ENCODE assay signal across 29 mouse cellular contexts in genomic region chr14:16185246-16185645, GRCm38 (mm10).
"Had no signal": no experiment of that assay in that cellular context is flagged by ENCODE, and none has a peak within 500 bp of the region (broad histone marks: within the 10 kb centered on the region; RNA-seq: fewer than 3 reads in every experiment).

No protein-coding gene starts in this region.

- H3K9ac ChIP-seq: heart, embryonic 12.5 days; heart, embryonic 13.5 days; heart, embryonic 15.5 days; hindbrain, embryonic 12.5 days; hindbrain, embryonic 13.5 days; hindbrain, embryonic 14.5 days; hindbrain, embryonic 15.5 days; intestine, embryonic 15.5 days; kidney, embryonic 15.5 days had no signal

- H3K27me3 ChIP-seq: heart, embryonic 12.5 days; heart, embryonic 13.5 days; heart, embryonic 15.5 days; hindbrain, embryonic 12.5 days; hindbrain, embryonic 13.5 days; hindbrain, embryonic 15.5 days; intestine, embryonic 15.5 days; kidney, embryonic 15.5 days had no signal

- H3K4me3 ChIP-seq: heart, embryonic 12.5 days; heart, embryonic 13.5 days; heart, embryonic 15.5 days; hindbrain, embryonic 10.5 days; hindbrain, embryonic 12.5 days; hindbrain, embryonic 13.5 days; hindbrain, embryonic 15.5 days; intestine, embryonic 15.5 days; kidney, embryonic 15.5 days; layer of hippocampus, adult 2 months; left cerebral cortex, adult 2 months had no signal

- H3K27ac ChIP-seq: heart, embryonic 13.5 days; heart, embryonic 15.5 days; hindbrain, embryonic 10.5 days; hindbrain, embryonic 12.5 days; hindbrain, embryonic 13.5 days; hindbrain, embryonic 14.5 days; hindbrain, embryonic 15.5 days; hindbrain, postnatal 0 days; intestine, embryonic 15.5 days; kidney, embryonic 15.5 days; kidney, postnatal 0 days; layer of hippocampus, adult 2 months; left cerebral cortex, adult 2 months had no signal

- DNase-seq: heart, postnatal 10 days; heart, postnatal 14 days; heart, postnatal 36 days; heart, postnatal 4 days; kidney, adult 11 months; kidney, adult 18-20 months; kidney, adult 2 months; kidney, adult 8-10 months; kidney, postnatal 10 days; kidney, postnatal 14 days; kidney, postnatal 25 days; kidney, postnatal 36 days; kidney, postnatal 4 days; layer of hippocampus, adult 9-11 months; layer of hippocampus, postnatal 36 days had no signal

- H3K9me3 ChIP-seq: heart, embryonic 12.5 days; heart, embryonic 13.5 days; heart, embryonic 15.5 days; hindbrain, embryonic 10.5 days; hindbrain, embryonic 12.5 days; hindbrain, embryonic 13.5 days; hindbrain, embryonic 15.5 days; intestine, embryonic 15.5 days; kidney, embryonic 15.5 days had no signal

- H3K4me1 ChIP-seq: heart, embryonic 12.5 days; heart, embryonic 13.5 days; heart, embryonic 15.5 days; hindbrain, embryonic 10.5 days; hindbrain, embryonic 12.5 days; hindbrain, embryonic 13.5 days; hindbrain, embryonic 15.5 days; intestine, embryonic 15.5 days; kidney, embryonic 15.5 days had no signal

- H3K36me3 ChIP-seq: heart, embryonic 12.5 days; heart, embryonic 13.5 days; heart, embryonic 15.5 days; hindbrain, embryonic 10.5 days; hindbrain, embryonic 12.5 days; hindbrain, embryonic 13.5 days; hindbrain, embryonic 15.5 days; intestine, embryonic 15.5 days; kidney, embryonic 15.5 days had no signal
